Mouse (Mus musculus): ENCODE results near the gene Ablim1. TPM values are rescaled to one million over a fixed set of nuclear protein-coding genes. Genes with fewer than 3 reads are reported as not detected.

Ablim1 gene
- total and polyA plus RNA-seq, 2 experiments from 2014 or later, result 44.7 to 71.7 TPM

DNA sequence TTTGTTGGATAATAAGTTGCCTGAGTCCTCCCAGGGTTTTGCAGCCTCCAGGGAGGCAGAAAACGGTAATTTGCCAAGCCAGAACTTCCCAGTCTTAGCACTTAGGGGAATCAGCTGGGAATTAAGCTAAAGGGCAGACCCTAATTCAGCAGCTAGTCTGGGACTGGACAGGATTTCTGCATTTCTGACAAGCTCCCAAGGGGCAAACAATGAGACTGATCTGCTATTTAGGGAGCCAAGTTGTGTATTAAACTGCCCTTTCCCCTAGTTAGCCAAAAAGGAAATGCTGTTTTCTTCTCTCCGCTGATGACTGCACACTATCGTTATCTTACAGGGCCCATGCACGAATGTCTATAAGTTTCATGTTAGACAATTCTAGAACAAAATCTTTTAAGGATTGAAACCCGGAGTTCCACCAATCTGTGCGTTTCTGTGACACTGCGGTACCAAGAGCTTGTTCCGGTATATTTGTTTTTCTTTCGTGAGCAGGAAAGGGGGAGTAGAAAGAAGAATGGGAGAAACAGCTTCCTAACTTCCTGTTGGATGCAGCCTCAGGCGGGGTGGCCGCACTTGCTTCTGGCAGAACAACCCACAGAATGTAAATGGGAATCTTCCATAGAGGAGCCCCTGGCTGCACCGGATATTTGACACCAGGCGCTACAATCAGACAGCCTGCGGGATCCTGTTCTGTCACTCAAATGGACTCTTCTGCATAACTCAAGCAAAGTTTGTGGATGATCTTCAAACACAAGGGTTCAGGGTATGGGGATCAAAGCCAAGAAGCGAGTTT is 297.5 kb downstream of the Ablim1 start:
- H3K4me1 ChIP-seq (ENCODE audit: insufficient read depth, low read length), result 0 out of 2 replicates have a peak, but pooled peaks cover 8% of the 10 kb centered on the region
- H3K36me3 ChIP-seq (ENCODE audit: insufficient read depth, low read length), result no peaks in the 10 kb centered on the region
- TF ChIP-seq CTCF (IDR thresholded peaks at IDR 0.05; ENCODE audit: low read depth), result no peak
- no peak overlapping the region for H3K9ac ChIP-seq (replicated peaks; ENCODE audit: low read length)
- H3K9me3 ChIP-seq (ENCODE audit: low read length), result no peaks in the 10 kb centered on the region
- H3K4me2 ChIP-seq (ENCODE audit: low read depth, low read length), result peak overlapping the region; percentile 16; the same call in 1 of the 2 replicates
- no peaks in the 10 kb centered on the region for H3K27me3 ChIP-seq (ENCODE audit: insufficient read depth, low read length)
- ATAC-seq (peak; percentile 68), DNase-seq (ENCODE audit: low spot score) (no peak)
- peak overlapping the region; percentile 32 for H3K27ac ChIP-seq
- H3K4me3 ChIP-seq (ENCODE audit: low read length), result no peak overlapping the region
- 30% methylated on average over 15 of the region's 15 CpGs for WGBS

- H3K4me3 ChIP-seq (ENCODE audit: low read length), result no peak overlapping the region
- H3K9ac ChIP-seq (replicated peaks; ENCODE audit: low read length), result no peak overlapping the region
- DNase-seq (ENCODE audit: low spot score), result no peak
- H3K36me3 ChIP-seq (ENCODE audit: insufficient read depth, low read length), result no peaks in the 10 kb centered on the region
- H3K27me3 ChIP-seq (ENCODE audit: insufficient read depth, low read length), result no peaks in the 10 kb centered on the region
- H3K4me1 ChIP-seq (ENCODE audit: insufficient read depth, low read length), result peaks cover 12% of the 10 kb centered on the region; the same call in 1 of the 2 replicates
- H3K4me2 ChIP-seq (ENCODE audit: low read depth, low read length), result no peak overlapping the region
- 92% methylated on average over 3 of the region's 3 CpGs for WGBS
- no peak for TF ChIP-seq CTCF (IDR thresholded peaks at IDR 0.05; ENCODE audit: low read depth)
- ATAC-seq, result no peak
- H3K27ac ChIP-seq, result no peak overlapping the region
- H3K9me3 ChIP-seq (ENCODE audit: low read length), result no peaks in the 10 kb centered on the region
Measured at GRCm38 (mm10) chr19:57014808-57015207, 299.9 kb downstream of the Ablim1 start.

DNA sequence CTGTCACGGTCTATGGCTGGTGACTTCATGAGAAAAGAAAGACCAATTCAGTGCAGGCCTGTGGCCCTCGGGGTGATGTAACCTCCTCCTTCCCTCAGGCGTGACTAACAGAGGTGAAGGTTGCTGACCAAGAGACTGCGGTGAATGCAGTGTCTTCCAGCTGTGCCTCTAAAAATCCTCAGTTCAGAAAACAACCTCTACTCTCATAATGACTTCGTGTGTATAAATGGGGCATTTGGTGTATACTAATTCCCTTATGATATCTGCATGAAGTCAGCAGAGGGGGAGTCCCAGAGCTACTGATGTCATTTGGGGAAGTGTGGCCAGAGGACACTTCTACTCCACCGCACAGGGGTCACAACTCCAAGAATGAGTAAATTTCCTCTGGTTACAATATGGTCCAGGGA is 301.4 kb downstream of the Ablim1 start:
- Histone ChIP-seq H3K4me1 (ENCODE audit: insufficient read depth, low read length) (peaks cover 14% of the 10 kb centered on the region; the same call in 1 of the 2 replicates), H3K27ac (no peak overlapping the region), H3K9ac (replicated peaks; ENCODE audit: low read length) (no peak overlapping the region), H3K9me3 (ENCODE audit: low read length) (no peaks in the 10 kb centered on the region), H3K36me3 (ENCODE audit: insufficient read depth, low read length) (no peaks in the 10 kb centered on the region), H3K4me2 (ENCODE audit: low read depth, low read length) (no peak overlapping the region), H3K27me3 (ENCODE audit: insufficient read depth, low read length) (peaks cover 4% of the 10 kb centered on the region), H3K4me3 (ENCODE audit: low read length) (no peak overlapping the region)
- ATAC-seq (no peak), DNase-seq (ENCODE audit: low spot score) (no peak)
- TF ChIP-seq CTCF (IDR thresholded peaks at IDR 0.05; ENCODE audit: low read depth), result no peak
- WGBS, result 42% methylated on average over 6 of the region's 6 CpGs

GRCm38 (mm10) chr19:57012068-57012467 is 302.7 kb downstream of the Ablim1 start:
- no peak for TF ChIP-seq CTCF (IDR thresholded peaks at IDR 0.05; ENCODE audit: low read depth)
- no peak for ATAC-seq
- Histone ChIP-seq H3K27ac (no peak overlapping the region), H3K4me3 (ENCODE audit: low read length) (no peak overlapping the region), H3K36me3 (ENCODE audit: insufficient read depth, low read length) (no peaks in the 10 kb centered on the region), H3K9me3 (ENCODE audit: low read length) (no peaks in the 10 kb centered on the region), H3K9ac (replicated peaks; ENCODE audit: low read length) (no peak overlapping the region), H3K27me3 (ENCODE audit: insufficient read depth, low read length) (peaks cover 12% of the 10 kb centered on the region), H3K4me2 (ENCODE audit: low read depth, low read length) (no peak overlapping the region), H3K4me1 (ENCODE audit: insufficient read depth, low read length) (peaks cover 24% of the 10 kb centered on the region)
- 74% methylated on average over 3 of the region's 3 CpGs for WGBS
- no peak for DNase-seq (ENCODE audit: low spot score)

DNA sequence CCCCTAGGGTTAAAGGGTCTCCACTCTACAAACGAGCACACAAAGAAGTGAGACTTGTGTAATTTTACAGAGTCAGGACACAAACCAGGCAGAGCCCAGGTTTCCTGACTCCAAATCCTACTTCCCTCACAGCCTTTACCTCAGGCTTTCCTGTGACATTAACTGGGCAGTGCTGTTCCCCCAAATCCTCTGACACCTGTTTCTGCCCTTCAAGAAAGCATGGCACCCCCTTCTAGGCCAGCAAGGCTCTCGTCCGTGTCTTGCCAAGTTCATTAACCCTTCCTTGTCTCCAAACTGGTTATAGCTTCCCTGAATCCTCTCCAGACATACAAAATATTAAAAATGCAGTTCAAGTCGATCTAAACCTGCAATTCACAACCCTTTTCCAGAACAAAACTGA is 304.7 kb downstream of the Ablim1 start:
- Histone ChIP-seq H3K4me2 (ENCODE audit: low read depth, low read length) (no peak overlapping the region), H3K9ac (replicated peaks; ENCODE audit: low read length) (no peak overlapping the region), H3K36me3 (ENCODE audit: insufficient read depth, low read length) (no peaks in the 10 kb centered on the region), H3K4me3 (ENCODE audit: low read length) (no peak overlapping the region), H3K27me3 (ENCODE audit: insufficient read depth, low read length) (peaks cover 18% of the 10 kb centered on the region), H3K27ac (no peak overlapping the region), H3K4me1 (ENCODE audit: insufficient read depth, low read length) (peaks cover 21% of the 10 kb centered on the region), H3K9me3 (ENCODE audit: low read length) (no peaks in the 10 kb centered on the region)
- DNase-seq (ENCODE audit: low spot score) (no peak), ATAC-seq (no peak)
- TF ChIP-seq CTCF (IDR thresholded peaks at IDR 0.05; ENCODE audit: low read depth), result no peak
- 28% methylated on average over 4 of the region's 4 CpGs for WGBS

GRCm38 (mm10) chr19:57009653-57010052 is 305.1 kb downstream of the Ablim1 start:
- H3K4me2 ChIP-seq (ENCODE audit: low read depth, low read length), result no peak overlapping the region
- no peaks in the 10 kb centered on the region for H3K36me3 ChIP-seq (ENCODE audit: insufficient read depth, low read length)
- no peaks in the 10 kb centered on the region for H3K9me3 ChIP-seq (ENCODE audit: low read length)
- TF ChIP-seq CTCF (IDR thresholded peaks at IDR 0.05; ENCODE audit: low read depth), result no peak
- H3K4me3 ChIP-seq (ENCODE audit: low read length), result no peak overlapping the region
- H3K4me1 ChIP-seq (ENCODE audit: insufficient read depth, low read length), result peaks cover 21% of the 10 kb centered on the region
- WGBS, result 34% methylated on average over 4 of the region's 4 CpGs
- no peak overlapping the region for H3K9ac ChIP-seq (replicated peaks; ENCODE audit: low read length)
- peaks cover 18% of the 10 kb centered on the region for H3K27me3 ChIP-seq (ENCODE audit: insufficient read depth, low read length)
- DNase-seq (ENCODE audit: low spot score) (no peak), ATAC-seq (no peak)
- no peak overlapping the region for H3K27ac ChIP-seq

All from hindbrain, postnatal 0 days (tissue).